Mouse (Mus musculus) erythroblast, embryonic 14.5 days (primary cell): Measurements from ENCODE around the gene Wfdc1.

ENCODE experiments used
- GATA1 ChIP-seq: IDR thresholded peaks from 2 replicates; pipeline ENCODE4 v1.6.1; 2012; ENCODE audit warnings: low read length, inconsistent platforms, mixed read lengths
- TAL1 ChIP-seq: IDR thresholded peaks from 3 replicates; pipeline ENCODE4 v1.6.1; 2012; ENCODE audit warnings: low read length, inconsistent platforms, mixed read lengths

DNA sequence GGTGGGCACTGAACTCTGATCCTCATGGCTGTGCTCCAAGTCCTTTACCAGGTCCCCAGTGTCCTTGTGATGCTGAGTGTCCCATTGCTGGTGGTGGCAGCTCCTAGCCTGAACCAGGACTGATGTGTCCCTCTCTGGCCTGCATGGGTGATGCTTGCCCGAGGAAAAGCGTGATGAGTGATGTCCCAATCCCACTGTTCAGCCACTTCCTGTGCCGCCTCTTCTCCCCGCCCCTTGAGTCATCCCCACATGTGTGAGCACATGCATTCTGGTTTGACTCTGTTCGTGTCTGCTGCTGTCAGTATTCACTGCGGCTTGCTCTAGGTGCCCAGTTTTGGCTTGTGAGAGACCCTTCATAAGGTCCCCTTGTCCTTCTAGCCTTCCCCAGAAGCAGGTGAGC is 46.1 kb downstream of the Wfdc1 start:
- TF ChIP-seq GATA1 = no peak
- TF ChIP-seq TAL1 = no peak
